Mouse (Mus musculus) NIH3T3 (cell line): ENCODE measurements around the gene Gm20937.
"Not testable (repeated sequence)": the region's sequence is repeated elsewhere in the genome, so short reads cannot be mapped to it uniquely, and the experiment has no call there.

ENCODE experiments used
- DNase-seq: peaks from one replicate; pipeline ENCODE4 v3.0.0-alpha.2; 2012; ENCODE audit warnings: low read depth

Gene Gm20937

GRCm38 (mm10) chrY:68294798-68295197 lies at the start of gene Gm20937:
TSS of gene Gm20937 (minus strand) at chrY:68294898.
- DNase-seq, result not testable (repeated sequence)
